Mouse (Mus musculus) hindbrain, embryonic 16.5 days (tissue): ENCODE results near the gene St7. TPM values are rescaled to one million over a fixed set of nuclear protein-coding genes. Genes with fewer than 3 reads are reported as not detected.

Source experiments
- ATAC-seq: fragments of 200-750 bp; cut with Nextera tagmentation; 2 replicates; pipeline ENCODE4 v1.8.0; 2017; ENCODE audit warnings: moderate TSS enrichment, moderate library complexity
- H3K27ac ChIP-seq: fragments of 300-500 bp; sonication (generic); 2 replicates; pipeline ENCODE4 v1.5.1; 2014; ENCODE audit warnings: low read depth, mild to moderate bottlenecking, control low read depth, low read length, moderate library complexity
- H3K27me3 ChIP-seq: fragments of 300-500 bp; sonication (generic); replicated peaks from 2 replicates; pipeline ENCODE4 v1.6.1; 2014; ENCODE audit warnings: low read length; ENCODE audit not compliant: control insufficient read depth, insufficient read depth
- H3K36me3 ChIP-seq: fragments of 300-500 bp; sonication (generic); 2 replicates; pipeline ENCODE4 v1.6.1; 2014; ENCODE audit warnings: mild to moderate bottlenecking, low read length, moderate library complexity, mixed read lengths; ENCODE audit not compliant: control insufficient read depth, insufficient read depth
- H3K4me1 ChIP-seq: fragments of 300-500 bp; sonication (generic); 2 replicates; pipeline ENCODE4 v1.6.1; 2014; ENCODE audit warnings: low read depth, low read length; ENCODE audit not compliant: control insufficient read depth, insufficient read depth
- H3K4me2 ChIP-seq: fragments of 300-500 bp; sonication (generic); 2 replicates; pipeline ENCODE4 v1.6.1; 2014; ENCODE audit warnings: mild to moderate bottlenecking, low read length, control low read depth, moderate library complexity
- H3K4me3 ChIP-seq: fragments of 300-500 bp; sonication (generic); 2 replicates; pipeline ENCODE4 v1.5.1; 2014; ENCODE audit warnings: mild to moderate bottlenecking, low read length, control low read depth, moderate library complexity
- H3K9ac ChIP-seq: fragments of 300-500 bp; sonication (generic); 2 replicates; pipeline ENCODE4 v1.6.1; 2014; ENCODE audit warnings: low read depth, mild to moderate bottlenecking, control low read depth, low read length, moderate library complexity
- H3K9me3 ChIP-seq: fragments of 300-500 bp; sonication (generic); 2 replicates; pipeline ENCODE4 v1.6.1; 2014; ENCODE audit warnings: mild to moderate bottlenecking, low read length, moderate library complexity; ENCODE audit not compliant: control insufficient read depth
- WGBS: fragments of 180-500 bp; shearing (Covaris S2); extraction: QIAGEN DNeasy Blood & Tissue Kit; methylation state at CpG from one replicate; pipeline ENCODE4 v1.1.7; 2014; 5-methylcytosine and 5-hydroxymethylcytosine counted together
- polyA plus RNA-seq: library from polyadenylated mRNA; unstranded; fragments of >200 nt; fragmentation: Nextera tagmentation; extraction: Ambion mirVana; gene quantifications from 2 replicates; pipeline ENCODE4 v1.2.1, GENCODE M21; 2015

Gene St7
- polyA plus RNA-seq, 1 experiment from 2014 or later = 50.8 TPM

DNA sequence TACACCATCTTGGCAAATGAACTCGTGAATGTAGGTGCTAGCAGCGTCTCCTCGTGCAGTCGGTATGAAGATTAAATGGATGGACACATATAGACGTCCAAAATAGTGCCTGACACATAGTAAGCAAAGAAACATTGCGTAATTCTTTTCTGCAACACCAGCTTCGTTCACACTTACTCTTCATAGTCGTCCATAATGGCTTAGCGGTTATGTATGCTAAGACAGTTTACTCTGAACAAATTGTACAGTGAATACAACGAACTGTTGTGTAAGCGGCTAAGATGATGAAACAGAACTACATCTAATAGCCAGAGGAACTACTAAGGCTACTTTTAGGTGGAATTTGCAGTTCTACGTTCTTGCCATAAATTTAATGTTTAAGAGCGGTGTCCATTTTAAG lies 55.0 kb downstream of the St7 start:
- Histone ChIP-seq H3K9ac (no peak overlapping the region), H3K9me3 (no peaks in the 10 kb centered on the region), H3K4me1 (peaks cover 7% of the 10 kb centered on the region), H3K27ac (no peak overlapping the region), H3K36me3 (no peaks in the 10 kb centered on the region), H3K4me2 (no peak overlapping the region), H3K4me3 (no peak overlapping the region), H3K27me3 (no peaks in the 10 kb centered on the region)
- 89% methylated on average over 13 of the region's 13 CpGs for WGBS
- no peak for ATAC-seq

DNA sequence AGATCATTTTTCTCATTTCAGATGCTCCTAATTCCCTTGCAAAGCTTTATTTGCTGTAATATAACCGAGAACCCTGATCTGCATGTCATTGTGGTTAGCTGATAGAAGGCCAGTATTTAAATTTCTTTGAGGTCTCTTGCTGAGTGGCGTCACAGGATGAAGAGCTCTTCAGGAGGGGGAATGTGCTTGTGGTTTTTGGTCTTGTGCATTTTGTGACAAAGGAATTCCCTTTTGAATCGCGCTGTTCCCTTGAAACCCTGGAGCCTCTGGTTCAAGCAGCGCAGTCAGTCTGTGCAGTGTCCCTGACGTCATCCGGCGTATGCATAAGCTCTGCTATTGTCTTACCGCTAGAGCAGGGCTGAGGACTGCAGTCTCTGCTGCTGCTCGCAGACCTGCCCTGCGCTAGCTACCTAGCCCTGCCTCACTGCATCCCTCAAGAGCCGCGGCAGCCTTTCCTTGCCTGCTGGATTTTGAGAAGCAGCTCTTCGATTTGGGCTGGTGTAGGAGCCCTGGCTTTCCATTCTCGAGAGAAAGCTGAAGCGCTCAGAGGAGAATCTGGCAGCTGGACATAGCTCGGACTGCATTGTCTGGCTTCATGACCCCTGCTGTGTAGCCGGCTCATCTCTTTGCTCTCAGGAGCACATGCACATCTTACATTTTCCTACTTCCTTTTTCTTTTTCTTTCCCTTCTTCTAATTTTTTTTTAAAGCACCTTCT lies 56.3 kb downstream of the St7 start:
- Histone ChIP-seq H3K4me2 (peak overlapping the region; percentile 75), H3K27ac (peak overlapping the region; percentile 98), H3K9ac (peak overlapping the region; percentile 89), H3K27me3 (no peaks in the 10 kb centered on the region), H3K36me3 (no peaks in the 10 kb centered on the region), H3K4me1 (peaks cover 12% of the 10 kb centered on the region), H3K4me3 (peak overlapping the region; percentile 67), H3K9me3 (no peaks in the 10 kb centered on the region)
- peak; percentile 99 for ATAC-seq
- 1% methylated on average over 18 of the region's 18 CpGs for WGBS

DNA sequence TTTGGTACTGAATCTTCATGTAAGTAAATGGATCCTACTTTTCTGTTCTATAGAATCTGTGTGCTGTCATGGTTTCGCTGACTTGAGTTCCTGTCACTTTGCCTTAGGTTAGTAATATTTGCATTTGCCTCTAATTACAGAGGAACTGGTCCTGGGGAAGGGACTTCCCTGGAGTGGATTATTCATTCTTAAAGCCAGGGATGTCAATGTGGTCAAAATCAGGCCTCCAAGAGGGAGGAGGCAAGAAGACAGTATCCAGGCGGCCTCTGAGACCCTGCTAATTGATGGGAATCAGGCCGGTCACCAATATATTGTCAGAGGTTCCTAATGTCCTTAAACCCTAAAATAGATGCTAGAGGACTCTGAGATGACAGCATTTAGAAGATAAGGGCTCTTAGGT lies 56.9 kb downstream of the St7 start:
- ATAC-seq = no peak; the same call in 1 of the 2 replicates
- Histone ChIP-seq H3K4me2 (peak overlapping the region; percentile 75), H3K4me1 (peaks cover 14% of the 10 kb centered on the region), H3K27me3 (no peaks in the 10 kb centered on the region), H3K36me3 (no peaks in the 10 kb centered on the region), H3K4me3 (peak overlapping the region; percentile 67), H3K9me3 (no peaks in the 10 kb centered on the region), H3K27ac (peak overlapping the region; percentile 98), H3K9ac (peak overlapping the region; percentile 89)
- WGBS = 15% methylated on average over 3 of the region's 3 CpGs

DNA sequence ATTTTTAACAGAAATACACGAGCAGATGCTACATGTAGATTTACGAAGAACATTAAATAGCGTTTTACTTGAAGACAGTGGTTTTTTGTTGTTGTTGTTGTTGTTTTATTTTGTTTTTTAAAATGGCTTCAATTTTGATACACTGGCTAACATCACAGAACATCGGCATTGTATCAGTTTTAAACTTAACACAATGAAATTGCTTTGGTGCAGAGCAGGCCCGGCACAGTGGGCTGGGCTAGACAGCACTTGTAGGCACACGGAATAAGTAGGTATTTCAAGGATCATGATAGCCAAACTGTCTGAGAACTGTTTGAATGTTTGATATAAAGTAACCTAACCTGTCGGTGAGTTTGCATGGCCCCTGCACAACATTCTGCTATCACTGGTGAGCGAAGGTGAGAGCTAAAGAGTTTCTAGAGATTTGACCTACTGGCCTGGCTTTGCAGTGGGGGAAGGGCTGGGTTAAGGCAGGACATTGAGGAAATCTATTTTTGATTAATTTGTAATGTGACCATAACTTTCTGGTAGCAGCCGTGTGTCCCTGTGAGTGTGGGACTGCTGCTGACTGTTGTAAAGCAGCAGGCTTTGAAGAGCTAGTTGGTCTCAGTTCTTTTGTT lies 57.4 kb downstream of the St7 start:
- Histone ChIP-seq H3K4me1 (peaks cover 14% of the 10 kb centered on the region), H3K4me3 (peak overlapping the region; percentile 67), H3K9me3 (no peaks in the 10 kb centered on the region), H3K27ac (peak overlapping the region; percentile 98), H3K36me3 (no peaks in the 10 kb centered on the region), H3K9ac (peak overlapping the region; percentile 89), H3K4me2 (peak overlapping the region; percentile 75), H3K27me3 (no peaks in the 10 kb centered on the region)
- 38% methylated on average over 9 of the region's 9 CpGs for WGBS
- ATAC-seq = peak; percentile 22; the same call in 1 of the 2 replicates

DNA sequence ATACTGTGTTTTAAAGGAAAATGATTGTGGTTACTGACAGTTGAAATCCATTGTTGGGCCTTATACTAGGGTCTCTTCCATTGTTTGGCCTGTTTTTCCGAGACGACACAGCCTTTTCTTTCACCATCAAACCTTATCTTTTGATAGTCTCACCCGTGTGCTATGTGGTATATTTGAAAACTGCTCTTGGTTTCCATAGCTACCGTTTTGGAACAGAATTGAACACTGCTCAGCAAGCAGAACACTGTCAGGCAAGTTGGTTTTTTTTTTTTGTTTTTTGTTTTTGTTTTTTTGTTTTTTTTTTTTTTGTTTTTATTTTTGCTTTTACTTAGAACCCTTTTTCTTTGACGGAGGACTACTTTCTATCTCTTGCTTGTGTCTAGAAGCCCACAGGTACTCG lies 58.2 kb downstream of the St7 start:
- H3K4me2 ChIP-seq = peak overlapping the region; percentile 75
- 30% methylated on average over 6 of the region's 6 CpGs for WGBS
- peaks cover 14% of the 10 kb centered on the region for H3K4me1 ChIP-seq
- H3K27me3 ChIP-seq = no peaks in the 10 kb centered on the region
- peak overlapping the region; percentile 67 for H3K4me3 ChIP-seq
- no peaks in the 10 kb centered on the region for H3K9me3 ChIP-seq
- H3K36me3 ChIP-seq = no peaks in the 10 kb centered on the region
- peak overlapping the region; percentile 57 for H3K9ac ChIP-seq
- ATAC-seq = no peak
- H3K27ac ChIP-seq = no peak overlapping the region; the same call in 1 of the 2 replicates

DNA sequence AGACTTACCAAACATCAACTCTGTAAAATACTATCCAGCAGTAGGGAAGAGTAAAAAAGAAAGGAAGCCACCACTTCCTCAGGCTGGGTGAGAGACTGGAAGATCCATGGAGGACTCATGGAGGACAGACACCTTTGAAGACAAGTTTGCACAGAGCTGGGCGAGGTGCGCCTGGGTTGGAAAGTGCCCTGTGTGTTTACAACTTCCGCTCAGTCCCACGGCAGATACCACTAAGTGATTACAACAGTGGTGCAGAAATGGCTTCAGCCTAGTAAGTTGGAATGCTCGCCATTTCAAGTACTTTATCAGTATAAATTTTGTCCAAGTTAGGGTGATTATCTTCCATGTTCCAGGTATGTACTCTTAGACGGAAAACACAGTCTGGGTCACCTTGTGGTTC lies 63.2 kb downstream of the St7 start:
- no peak overlapping the region for H3K4me2 ChIP-seq
- no peaks in the 10 kb centered on the region for H3K36me3 ChIP-seq
- no peaks in the 10 kb centered on the region for H3K9me3 ChIP-seq
- ATAC-seq = no peak
- H3K27me3 ChIP-seq = no peaks in the 10 kb centered on the region
- H3K4me3 ChIP-seq = no peak overlapping the region
- peaks cover 18% of the 10 kb centered on the region for H3K4me1 ChIP-seq
- WGBS = 94% methylated on average over 6 of the region's 6 CpGs
- no peak overlapping the region for H3K27ac ChIP-seq
- no peak overlapping the region for H3K9ac ChIP-seq

DNA sequence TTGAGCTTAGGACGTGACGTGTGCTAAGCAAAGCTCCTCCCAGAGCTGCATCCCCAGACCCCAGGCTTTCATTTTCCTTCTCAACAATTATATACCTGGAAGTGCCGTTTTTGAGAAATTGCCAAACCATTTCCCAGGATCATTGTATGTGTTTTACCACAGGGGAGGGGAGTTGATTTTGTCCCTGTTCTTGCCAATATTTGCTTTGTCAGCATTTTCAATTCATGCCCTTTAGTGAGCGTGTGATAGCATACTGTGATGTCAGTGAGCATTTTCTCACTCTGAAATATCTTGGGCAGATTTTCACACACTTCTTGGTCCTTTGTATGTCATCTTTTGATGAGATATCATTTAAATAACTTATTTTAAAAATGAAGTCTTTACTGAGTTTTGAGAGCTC lies 65.8 kb downstream of the St7 start:
- peaks cover 12% of the 10 kb centered on the region for H3K4me1 ChIP-seq
- no peak for ATAC-seq
- WGBS = 56% methylated on average over 4 of the region's 4 CpGs
- H3K9me3 ChIP-seq = no peaks in the 10 kb centered on the region
- H3K27me3 ChIP-seq = no peaks in the 10 kb centered on the region
- no peak overlapping the region for H3K4me2 ChIP-seq
- no peak overlapping the region for H3K4me3 ChIP-seq
- no peaks in the 10 kb centered on the region for H3K36me3 ChIP-seq
- H3K27ac ChIP-seq = no peak overlapping the region
- no peak overlapping the region for H3K9ac ChIP-seq

DNA sequence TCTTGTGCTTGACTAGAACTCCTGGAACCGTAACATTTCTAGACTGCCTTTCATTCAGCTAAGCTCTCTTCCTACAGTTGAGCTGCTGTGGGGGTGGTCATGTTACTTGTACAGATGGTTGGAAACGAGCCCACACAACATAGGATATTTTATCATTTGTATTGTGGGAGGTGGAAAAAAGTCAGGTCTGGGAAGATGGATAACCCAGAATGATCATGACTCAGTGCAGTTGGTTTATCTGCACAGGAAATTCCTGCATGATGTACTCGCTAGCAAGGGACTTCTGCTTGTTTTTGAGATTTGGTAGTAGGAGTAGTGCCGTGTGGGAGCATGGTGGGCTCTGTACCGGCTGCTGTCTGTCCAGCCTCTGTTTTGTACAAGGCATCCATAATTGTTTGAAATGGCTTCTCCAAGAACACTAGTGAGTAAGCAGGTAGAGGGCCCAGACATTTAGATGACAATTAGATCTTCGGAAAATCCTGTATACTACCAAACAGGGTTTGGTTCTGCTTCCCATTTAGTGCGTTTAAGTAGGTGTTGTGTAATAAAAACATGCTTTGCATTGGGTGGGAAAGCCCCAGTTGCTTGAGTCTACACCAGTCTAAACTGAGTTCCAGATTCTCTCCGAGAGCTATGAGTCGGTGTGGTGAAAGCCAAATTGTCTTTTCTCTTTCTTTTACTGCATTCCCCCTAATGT lies 71.4 kb downstream of the St7 start:
- no peak overlapping the region for H3K9ac ChIP-seq
- H3K9me3 ChIP-seq = no peaks in the 10 kb centered on the region
- H3K4me1 ChIP-seq = peaks cover 16% of the 10 kb centered on the region
- peak; percentile 25; the same call in 1 of the 2 replicates for ATAC-seq
- WGBS = 76% methylated on average over 9 of the region's 9 CpGs
- no peaks in the 10 kb centered on the region for H3K36me3 ChIP-seq
- H3K4me2 ChIP-seq = no peak overlapping the region
- no peak overlapping the region for H3K4me3 ChIP-seq
- no peak overlapping the region for H3K27ac ChIP-seq
- no peaks in the 10 kb centered on the region for H3K27me3 ChIP-seq

DNA sequence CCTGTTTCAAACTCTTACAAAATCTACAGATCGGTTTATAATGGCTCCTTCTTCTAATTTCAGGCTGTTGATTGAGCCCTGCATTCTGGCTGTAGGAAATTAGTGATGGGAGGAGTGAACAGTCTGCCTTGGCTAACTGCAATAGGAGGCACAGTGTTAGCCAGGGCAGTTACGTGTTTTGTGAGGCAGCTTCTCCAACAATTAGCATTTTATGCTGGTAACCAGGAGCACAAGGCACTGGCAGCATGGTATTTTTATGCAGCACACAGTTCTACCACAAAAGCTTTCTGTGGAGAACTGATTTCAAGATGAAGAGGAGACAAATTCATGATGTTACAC lies 71.9 kb downstream of the St7 start:
- H3K4me3 ChIP-seq = no peak overlapping the region
- H3K27ac ChIP-seq = 0 out of 2 replicates have a peak overlapping the region, but pooled peaks have one; percentile 23
- no peaks in the 10 kb centered on the region for H3K9me3 ChIP-seq
- H3K27me3 ChIP-seq = no peaks in the 10 kb centered on the region
- H3K4me2 ChIP-seq = no peak overlapping the region
- no peaks in the 10 kb centered on the region for H3K36me3 ChIP-seq
- H3K9ac ChIP-seq = no peak overlapping the region
- 42% methylated on average over 2 of the region's 2 CpGs for WGBS
- ATAC-seq = peak; percentile 73
- peaks cover 16% of the 10 kb centered on the region for H3K4me1 ChIP-seq
